Mouse (Mus musculus) midbrain, embryonic 14.5 days (tissue): ENCODE data around the gene Ybx2. TPM values are rescaled to one million over a fixed set of nuclear protein-coding genes. Genes with fewer than 3 reads are reported as not detected.

ENCODE experiments used
- ATAC-seq: fragments of 200-750 bp; cut with Nextera tagmentation; 2 replicates; pipeline ENCODE4 v1.8.0; 2017; ENCODE audit warnings: moderate number of reproducible peaks, moderate library complexity; ENCODE audit not compliant: low FRiP score, low TSS enrichment
- DNase-seq: peaks from one replicate; pipeline ENCODE4 v3.0.0-alpha.2; 2015
- H3K27ac ChIP-seq: fragments of 300-500 bp; sonication (generic); replicated peaks from 2 replicates; pipeline ENCODE4 v1.5.1; 2014; ENCODE audit warnings: mild to moderate bottlenecking, low read depth, low read length, moderate library complexity
- H3K27me3 ChIP-seq: fragments of 300-500 bp; sonication (generic); 2 replicates; pipeline ENCODE4 v1.6.1; 2014; ENCODE audit warnings: low read length, control low read depth, mixed read lengths; ENCODE audit not compliant: control insufficient read depth, insufficient read depth
- H3K36me3 ChIP-seq: fragments of 300-500 bp; sonication (generic); 2 replicates; pipeline ENCODE4 v1.6.1; 2014; ENCODE audit warnings: low read length, control low read depth; ENCODE audit not compliant: control insufficient read depth, insufficient read depth
- H3K4me1 ChIP-seq: fragments of 300-500 bp; sonication (generic); 2 replicates; pipeline ENCODE4 v1.6.1; 2014; ENCODE audit warnings: mild to moderate bottlenecking, antibody characterized with exemption, low read length, control low read depth; ENCODE audit not compliant: control insufficient read depth, insufficient read depth
- H3K4me2 ChIP-seq: fragments of 300-500 bp; sonication (generic); 2 replicates; pipeline ENCODE4 v1.6.1; 2014; ENCODE audit warnings: mild to moderate bottlenecking, low read length, moderate library complexity
- H3K4me3 ChIP-seq: fragments of 300-500 bp; sonication (generic); replicated peaks from 2 replicates; pipeline ENCODE4 v1.5.1; 2014; ENCODE audit warnings: low read depth, low read length
- H3K9ac ChIP-seq: fragments of 300-500 bp; sonication (generic); replicated peaks from 2 replicates; pipeline ENCODE4 v1.6.1; 2014; ENCODE audit warnings: mild to moderate bottlenecking, low read length, moderate library complexity
- H3K9me3 ChIP-seq: fragments of 300-500 bp; sonication (generic); 2 replicates; pipeline ENCODE4 v1.6.1; 2016; ENCODE audit warnings: low read length, control low read depth, mixed read lengths; ENCODE audit not compliant: control insufficient read depth
- WGBS: fragments of 180-500 bp; shearing (Covaris S2); extraction: QIAGEN DNeasy Blood & Tissue Kit; methylation state at CpG from one replicate; pipeline ENCODE4 v1.1.7; 2014; 5-methylcytosine and 5-hydroxymethylcytosine counted together
- polyA plus RNA-seq: library from polyadenylated mRNA; unstranded; fragments of >200 nt; fragmentation: Nextera tagmentation; extraction: Ambion mirVana; gene quantifications from 2 replicates; pipeline ENCODE4 v1.2.1, GENCODE M21; 2014

Gene Ybx2
- polyA plus RNA-seq, 1 experiment from 2014 or later: 4.3 TPM

- Histone ChIP-seq H3K9ac (peak overlapping the region; percentile 87), H3K4me2 (peak overlapping the region; percentile 91), H3K27me3 (no peaks in the 10 kb centered on the region), H3K27ac (peak overlapping the region; percentile 97), H3K36me3 (peaks cover 36% of the 10 kb centered on the region), H3K4me3 (peak overlapping the region; percentile 88), H3K9me3 (no peaks in the 10 kb centered on the region), H3K4me1 (peaks cover 25% of the 10 kb centered on the region)
- no peak for DNase-seq
- peak; percentile 12; the same call in 1 of the 2 replicates for ATAC-seq
- under 1% methylated on average over 39 of the region's 39 CpGs for whole genome bisulfite sequencing
Observed at GRCm38 (mm10) chr11:69901993-69902392, 33.6 kb upstream of the Ybx2 start.

- ATAC-seq (no peak), DNase-seq (no peak)
- Histone ChIP-seq H3K36me3 (peaks cover 46% of the 10 kb centered on the region), H3K9me3 (no peaks in the 10 kb centered on the region), H3K9ac (peak overlapping the region; percentile 87), H3K27ac (no peak overlapping the region), H3K4me2 (peak overlapping the region; percentile 91), H3K4me1 (peaks cover 25% of the 10 kb centered on the region), H3K27me3 (no peaks in the 10 kb centered on the region), H3K4me3 (peak overlapping the region; percentile 88)
- WGBS: 88% methylated on average over 13 of the region's 13 CpGs
Observed at GRCm38 (mm10) chr11:69902972-69903371, 32.6 kb upstream of the Ybx2 start.

- H3K9ac ChIP-seq: no peak overlapping the region
- WGBS: 98% methylated on average over 9 of the region's 9 CpGs
- ATAC-seq: no peak
- no peak overlapping the region for H3K4me3 ChIP-seq
- H3K4me1 ChIP-seq: peaks cover 17% of the 10 kb centered on the region
- H3K36me3 ChIP-seq: peaks cover 59% of the 10 kb centered on the region
- H3K27ac ChIP-seq: no peak overlapping the region
- no peaks in the 10 kb centered on the region for H3K9me3 ChIP-seq
- DNase-seq: no peak
- no peaks in the 10 kb centered on the region for H3K27me3 ChIP-seq
- no peak overlapping the region for H3K4me2 ChIP-seq
Observed at GRCm38 (mm10) chr11:69904311-69904710, 31.3 kb upstream of the Ybx2 start.

GRCm38 (mm10) chr11:69908645-69909044, 27.0 kb upstream of the Ybx2 start:
- Histone ChIP-seq H3K36me3 (peaks cover 98% of the 10 kb centered on the region), H3K27me3 (no peaks in the 10 kb centered on the region), H3K9me3 (no peaks in the 10 kb centered on the region), H3K4me1 (peaks cover 5% of the 10 kb centered on the region; the same call in 1 of the 2 replicates), H3K4me2 (no peak overlapping the region), H3K27ac (no peak overlapping the region), H3K9ac (no peak overlapping the region), H3K4me3 (no peak overlapping the region)
- DNase-seq (no peak), ATAC-seq (no peak)
- WGBS: 96% methylated on average over 11 of the region's 11 CpGs

GRCm38 (mm10) chr11:69909174-69909573, 26.4 kb upstream of the Ybx2 start:
- DNase-seq (no peak), ATAC-seq (no peak)
- WGBS: 88% methylated on average over 5 of the region's 5 CpGs
- Histone ChIP-seq H3K4me1 (peaks cover 5% of the 10 kb centered on the region; the same call in 1 of the 2 replicates), H3K9me3 (no peaks in the 10 kb centered on the region), H3K4me2 (no peak overlapping the region), H3K27me3 (no peaks in the 10 kb centered on the region), H3K4me3 (no peak overlapping the region), H3K36me3 (peaks cover 93% of the 10 kb centered on the region), H3K27ac (no peak overlapping the region), H3K9ac (no peak overlapping the region)

GRCm38 (mm10) chr11:69910177-69910576, 25.4 kb upstream of the Ybx2 start:
- H3K9me3 ChIP-seq: no peaks in the 10 kb centered on the region
- ATAC-seq: no peak

GRCm38 (mm10) chr11:69910781-69911560, 24.6 kb upstream of the Ybx2 start:
- Histone ChIP-seq H3K36me3 (peaks cover 88% of the 10 kb centered on the region), H3K27ac (no peak overlapping the region), H3K9me3 (no peaks in the 10 kb centered on the region), H3K4me1 (peaks cover 17% of the 10 kb centered on the region), H3K4me2 (no peak overlapping the region), H3K27me3 (no peaks in the 10 kb centered on the region), H3K9ac (no peak overlapping the region), H3K4me3 (no peak overlapping the region)
- ATAC-seq: no peak
- no peak for DNase-seq
- WGBS: 94% methylated on average over 17 of the region's 17 CpGs

More at GRCm38 (mm10) chr11:69910177-69910576, 25.4 kb upstream of the Ybx2 start:
- no peak overlapping the region for H3K4me2 ChIP-seq
- WGBS: 93% methylated on average over 8 of the region's 8 CpGs
- H3K4me3 ChIP-seq: no peak overlapping the region
- H3K9ac ChIP-seq: no peak overlapping the region
- H3K4me1 ChIP-seq: peaks cover 14% of the 10 kb centered on the region
- H3K36me3 ChIP-seq: peaks cover 88% of the 10 kb centered on the region
- H3K27ac ChIP-seq: no peak overlapping the region
- H3K27me3 ChIP-seq: no peaks in the 10 kb centered on the region
- DNase-seq: no peak

- no peaks in the 10 kb centered on the region for H3K9me3 ChIP-seq
- no peak overlapping the region for H3K27ac ChIP-seq
- H3K4me3 ChIP-seq: no peak overlapping the region
- H3K9ac ChIP-seq: no peak overlapping the region
- WGBS: 91% methylated on average over 6 of the region's 6 CpGs
- DNase-seq (no peak), ATAC-seq (no peak)
- no peak overlapping the region for H3K4me2 ChIP-seq
- H3K36me3 ChIP-seq: peaks cover 88% of the 10 kb centered on the region
- H3K4me1 ChIP-seq: peaks cover 17% of the 10 kb centered on the region
- no peaks in the 10 kb centered on the region for H3K27me3 ChIP-seq
Observed at GRCm38 (mm10) chr11:69911701-69912100, 23.9 kb upstream of the Ybx2 start.
